Mouse (Mus musculus) lung, adult 2 months (tissue): ENCODE measurements at regions not wholly inside any gene's neighbourhood (a gene's known extent, or its start where the extent isn't known, plus 50 kb on each side); places are given as distances from the start of the nearest gene placed in this dataset.
A peak's percentile ranks its signal among the peaks of the same experiment; 100 is the strongest.

Experiments
- DNase-seq: peaks from one replicate; pipeline ENCODE4 v3.0.0; 2022
- H3K4me1 ChIP-seq: fragments of 200-500 bp; 2 replicates; pipeline ENCODE4 v1.6.1; 2011; ENCODE audit warnings: low read length; ENCODE audit not compliant: control insufficient read depth, insufficient read depth
- H3K4me3 ChIP-seq: fragments of 200-500 bp; replicated peaks from 2 replicates; pipeline ENCODE3; 2011; ENCODE audit warnings: low read depth, mild to moderate bottlenecking, control low read depth, low read length; ENCODE audit errors: extremely low read depth
- CTCF ChIP-seq: fragments of 200-500 bp; IDR thresholded peaks from 2 replicates; pipeline ENCODE4 v1.5.1; 2011; ENCODE audit warnings: mild to moderate bottlenecking, low read length, control low read depth; ENCODE audit not compliant: insufficient read depth
- POLR2A ChIP-seq: fragments of 200-500 bp; IDR thresholded peaks from 2 replicates; pipeline ENCODE4 v1.6.1; 2011; ENCODE audit warnings: low read depth, mild to moderate bottlenecking, control low read depth, low read length, borderline replicate concordance; ENCODE audit errors: extremely low read depth
- WGBS: fragments of 180-500 bp; shearing (Covaris S2); methylation state at CpG from one replicate; pipeline ENCODE4 v1.1.7; 2018; 5-methylcytosine and 5-hydroxymethylcytosine counted together

DNA sequence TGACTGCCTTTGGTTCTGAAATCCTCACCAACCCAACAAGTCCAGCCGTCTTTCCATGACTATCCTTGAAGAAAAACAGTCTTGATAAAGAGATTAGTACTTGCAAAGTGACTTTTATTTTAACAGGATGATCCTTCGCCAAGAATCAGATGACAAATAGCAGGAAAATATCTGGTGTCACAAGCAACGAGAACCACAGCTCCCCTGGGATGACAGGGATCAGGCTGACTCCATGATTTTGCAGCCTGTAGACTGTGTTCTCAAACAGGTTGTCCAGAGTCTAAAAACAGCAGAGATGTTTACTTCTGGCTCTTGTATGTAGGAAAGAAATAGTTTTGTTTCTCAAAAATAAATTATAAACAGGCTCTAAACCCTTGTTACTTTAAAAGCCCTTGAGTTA is 63.3 kb downstream of the Tmem18 start:
- no peaks in the 10 kb centered on the region for H3K4me1 ChIP-seq
- DNase-seq = no peak
- 41% methylated on average over 3 of the region's 3 CpGs for WGBS
- TF ChIP-seq POLR2A (no peak), CTCF (no peak)
- no peak overlapping the region for H3K4me3 ChIP-seq

DNA sequence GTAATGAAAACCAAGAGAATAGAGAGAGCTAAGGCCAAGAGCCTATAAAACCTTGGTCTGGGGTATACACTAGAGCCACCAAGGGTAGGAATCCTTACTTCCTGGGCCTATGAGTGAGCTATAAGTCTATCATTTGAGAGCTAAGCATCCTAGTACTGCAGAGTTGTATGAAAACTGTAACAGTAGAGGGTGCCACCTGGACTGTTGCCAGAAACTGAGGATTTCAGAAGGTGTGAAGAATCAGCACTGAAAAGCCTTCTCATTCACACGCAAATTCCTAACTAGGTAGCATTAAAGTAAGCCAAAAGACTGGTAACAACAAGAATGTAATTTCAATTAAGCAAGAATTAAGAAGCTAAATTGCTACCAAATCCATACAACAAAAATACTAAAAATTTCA is 67.3 kb downstream of the Tmem18 start:
- TF ChIP-seq POLR2A = no peak
- TF ChIP-seq CTCF = no peak
- no peaks in the 10 kb centered on the region for H3K4me1 ChIP-seq
- no peak for DNase-seq
- no peak overlapping the region for H3K4me3 ChIP-seq
- 77% methylated on average over 1 of the region's 1 CpGs for WGBS

DNA sequence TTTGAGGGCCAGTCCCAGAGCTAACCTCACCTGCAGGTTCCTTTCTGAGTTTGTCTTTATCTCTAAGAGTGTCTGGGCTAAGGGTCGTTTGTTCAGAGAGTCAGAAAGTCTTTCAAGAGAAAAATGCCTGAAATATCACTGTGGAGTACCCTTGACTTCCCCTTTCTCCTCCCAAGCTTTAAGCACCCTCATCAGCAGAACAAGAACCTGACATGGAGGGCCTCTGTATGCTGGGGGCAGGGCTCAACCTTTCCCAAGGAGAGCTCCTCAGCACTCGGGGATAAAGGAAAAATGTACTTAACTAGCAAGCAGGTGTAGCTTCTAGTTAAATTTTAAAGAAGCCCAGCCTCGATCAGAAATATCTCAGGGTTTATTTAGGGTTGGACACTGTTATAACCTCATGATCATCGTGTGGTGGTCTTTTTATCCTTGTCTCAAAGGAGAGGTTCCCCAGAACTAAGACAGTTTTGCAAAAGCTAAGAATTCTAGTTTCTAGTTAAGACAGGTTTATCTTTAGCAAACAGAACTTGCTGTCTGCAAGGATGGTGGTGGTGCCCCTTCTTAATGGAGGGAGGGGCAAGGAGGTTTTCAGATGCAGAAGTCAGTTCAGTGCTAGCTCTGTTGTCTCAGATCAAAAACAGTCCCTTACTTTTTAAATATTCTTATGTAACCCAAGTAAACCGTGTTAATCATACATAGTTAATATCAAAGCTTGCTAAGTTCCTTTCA is 70.3 kb downstream of the Tmem18 start:
- H3K4me1 ChIP-seq = no peaks in the 10 kb centered on the region
- peak; percentile 17 for DNase-seq
- H3K4me3 ChIP-seq = no peak overlapping the region
- TF ChIP-seq CTCF (no peak), POLR2A (no peak)
- WGBS = 45% methylated on average over 5 of the region's 5 CpGs

DNA sequence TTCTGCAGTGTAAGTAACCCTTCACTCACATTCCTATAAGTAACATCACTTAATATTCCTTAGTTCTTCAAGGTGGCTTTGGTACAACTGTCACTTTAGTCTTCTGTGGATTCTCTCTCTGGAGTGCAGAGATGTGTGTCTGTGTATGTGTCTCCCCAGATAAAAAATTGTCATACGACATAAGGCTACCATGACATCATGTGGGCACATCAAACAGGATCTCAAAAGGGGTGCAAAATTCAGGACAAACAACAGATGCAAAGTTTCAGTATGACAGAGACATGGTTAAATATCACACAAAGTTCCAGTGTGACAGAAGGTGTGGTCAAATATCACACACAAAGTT is 70.8 kb downstream of the Tmem18 start:
- TF ChIP-seq CTCF (no peak), POLR2A (no peak)
- Histone ChIP-seq H3K4me3 (no peak overlapping the region), H3K4me1 (no peaks in the 10 kb centered on the region)
- no peak for DNase-seq
- WGBS = 76% methylated on average over 1 of the region's 1 CpGs

DNA sequence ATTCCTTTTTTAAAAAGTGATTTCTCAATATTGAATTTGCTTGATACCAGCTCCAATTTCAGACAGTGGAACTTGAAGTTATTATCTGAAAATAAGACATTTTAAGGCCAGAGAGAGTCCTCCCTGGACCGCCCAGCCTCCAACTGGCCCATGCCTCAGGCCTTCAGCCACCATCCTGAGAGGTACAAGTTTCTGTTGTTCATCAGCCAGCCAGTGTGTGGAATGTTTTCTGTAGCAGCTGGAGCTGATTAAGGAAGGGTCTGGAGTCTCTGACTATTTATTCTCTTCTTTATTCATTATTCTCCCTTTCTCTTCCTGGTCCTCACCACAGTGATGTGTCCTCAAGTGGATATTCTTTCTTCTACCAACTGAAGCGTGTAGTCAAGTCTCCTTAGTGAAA is 94.6 kb downstream of the Tmem18 start:
- H3K4me3 ChIP-seq = no peak overlapping the region
- no peaks in the 10 kb centered on the region for H3K4me1 ChIP-seq
- no peak for TF ChIP-seq POLR2A
- no peak for TF ChIP-seq CTCF
- WGBS = 74% methylated on average over 2 of the region's 2 CpGs
- no peak for DNase-seq

DNA sequence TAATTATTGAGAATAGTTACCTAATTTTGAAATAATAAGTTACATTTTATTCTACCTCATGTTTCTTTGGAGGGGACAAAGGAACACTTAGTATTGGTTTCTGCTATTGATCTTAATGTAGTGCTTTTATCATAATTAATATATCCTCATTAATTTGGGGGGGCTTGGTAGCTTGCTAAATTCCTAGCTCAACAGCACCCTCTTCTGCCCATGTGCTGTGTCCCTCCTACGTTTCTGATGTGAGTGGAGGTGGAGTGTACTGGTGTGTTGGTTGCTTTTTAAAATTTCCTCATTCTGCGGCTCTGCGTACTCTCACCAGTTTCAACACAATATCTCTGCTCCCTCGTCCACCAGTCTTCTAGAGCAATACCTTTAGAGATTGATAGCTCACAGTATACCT is 105.8 kb downstream of the Tmem18 start:
- Histone ChIP-seq H3K4me3 (no peak overlapping the region), H3K4me1 (no peaks in the 10 kb centered on the region)
- TF ChIP-seq POLR2A (no peak), CTCF (peak; percentile 31; the same call in 1 of the 2 replicates)
- WGBS = 55% methylated on average over 4 of the region's 4 CpGs
- no peak for DNase-seq

DNA sequence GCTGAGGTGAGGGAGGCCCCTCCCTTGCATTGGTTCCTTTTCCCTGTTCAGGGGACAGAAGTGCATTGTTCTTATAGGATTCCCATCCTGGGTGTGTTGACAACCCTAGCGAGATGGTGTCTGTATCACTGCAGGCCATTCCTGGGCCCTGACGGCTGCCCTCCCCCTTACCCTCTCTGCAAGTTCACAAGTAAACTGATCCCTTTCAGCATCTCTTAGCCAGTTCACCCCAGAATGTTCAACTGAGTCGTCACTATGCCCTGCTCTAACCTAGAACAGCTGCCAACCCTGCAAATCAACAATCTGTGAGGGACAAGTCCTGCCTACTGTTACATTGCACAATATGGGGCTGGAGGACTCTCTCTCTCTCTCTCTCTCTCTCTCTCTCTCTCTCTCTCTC is 109.3 kb downstream of the Tmem18 start:
- no peak overlapping the region for H3K4me3 ChIP-seq
- 57% methylated on average over 3 of the region's 3 CpGs for WGBS
- TF ChIP-seq POLR2A = no peak
- no peak for TF ChIP-seq CTCF
- no peaks in the 10 kb centered on the region for H3K4me1 ChIP-seq
- no peak for DNase-seq

DNA sequence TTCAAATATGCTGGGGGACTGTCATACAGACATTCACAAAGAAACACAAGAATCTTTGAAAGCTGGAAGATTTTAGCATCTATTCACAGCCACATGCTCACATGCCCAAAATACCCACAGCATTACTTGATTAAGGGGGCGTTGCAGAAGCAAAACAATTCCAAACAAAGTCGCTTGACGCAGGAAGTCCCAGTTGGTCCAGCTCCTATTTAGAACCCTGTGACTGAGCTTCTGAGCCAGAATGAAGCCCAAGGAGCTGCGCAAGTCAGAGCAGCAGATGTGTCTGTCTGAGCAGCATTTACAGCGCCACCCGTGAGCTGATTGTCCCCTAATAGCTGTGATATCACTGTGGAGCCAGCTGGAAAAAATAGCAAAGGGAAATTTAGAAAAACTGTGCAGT is 114.0 kb downstream of the Tmem18 start:
- H3K4me3 ChIP-seq = no peak overlapping the region
- DNase-seq = no peak
- TF ChIP-seq POLR2A (no peak), CTCF (no peak)
- H3K4me1 ChIP-seq = no peaks in the 10 kb centered on the region
- 56% methylated on average over 6 of the region's 6 CpGs for WGBS

DNA sequence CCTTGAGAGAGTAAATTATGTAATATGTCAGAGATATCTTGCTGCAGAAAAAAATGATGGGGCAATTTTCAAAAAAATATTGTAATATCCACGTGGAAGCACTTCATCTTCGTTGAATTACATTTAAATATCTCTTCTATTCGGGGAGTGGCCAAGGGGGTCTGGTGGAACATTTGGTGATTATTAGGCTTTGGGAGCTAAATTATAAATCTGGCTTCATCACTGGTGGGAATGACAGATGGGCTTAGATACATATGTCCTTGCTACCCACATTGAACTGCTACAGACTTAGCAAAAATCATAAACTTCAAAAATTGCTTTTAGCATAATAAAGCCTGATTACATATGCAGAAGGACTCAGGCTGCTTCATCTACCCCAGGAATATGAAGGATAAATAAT is 119.5 kb downstream of the Tmem18 start:
- H3K4me1 ChIP-seq = no peaks in the 10 kb centered on the region
- H3K4me3 ChIP-seq = no peak overlapping the region
- TF ChIP-seq CTCF (no peak), POLR2A (no peak)
- DNase-seq = no peak
- 81% methylated on average over 3 of the region's 3 CpGs for WGBS

DNA sequence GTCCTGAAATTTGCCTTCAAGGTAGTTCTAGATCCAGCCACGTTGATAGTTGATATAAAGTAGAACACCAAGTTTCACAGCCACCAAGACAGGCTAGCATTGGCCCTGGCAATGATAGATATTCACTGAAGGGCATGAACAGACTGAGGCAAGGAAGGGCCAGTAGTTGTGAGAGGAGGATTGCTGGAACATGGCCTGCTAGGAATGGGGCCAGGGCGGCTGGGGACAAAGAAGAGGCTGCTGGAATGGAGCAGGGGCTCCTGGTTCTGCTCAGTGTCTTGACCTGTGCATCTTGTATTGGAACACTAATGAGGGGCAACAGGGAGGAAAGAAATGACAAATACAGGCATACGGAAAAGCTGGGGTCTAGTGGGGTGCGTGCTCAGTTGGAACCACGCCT is 123.0 kb downstream of the Tmem18 start:
- no peak for DNase-seq
- TF ChIP-seq CTCF (no peak), POLR2A (no peak)
- WGBS = 74% methylated on average over 5 of the region's 5 CpGs
- Histone ChIP-seq H3K4me3 (no peak overlapping the region), H3K4me1 (no peaks in the 10 kb centered on the region)

DNA sequence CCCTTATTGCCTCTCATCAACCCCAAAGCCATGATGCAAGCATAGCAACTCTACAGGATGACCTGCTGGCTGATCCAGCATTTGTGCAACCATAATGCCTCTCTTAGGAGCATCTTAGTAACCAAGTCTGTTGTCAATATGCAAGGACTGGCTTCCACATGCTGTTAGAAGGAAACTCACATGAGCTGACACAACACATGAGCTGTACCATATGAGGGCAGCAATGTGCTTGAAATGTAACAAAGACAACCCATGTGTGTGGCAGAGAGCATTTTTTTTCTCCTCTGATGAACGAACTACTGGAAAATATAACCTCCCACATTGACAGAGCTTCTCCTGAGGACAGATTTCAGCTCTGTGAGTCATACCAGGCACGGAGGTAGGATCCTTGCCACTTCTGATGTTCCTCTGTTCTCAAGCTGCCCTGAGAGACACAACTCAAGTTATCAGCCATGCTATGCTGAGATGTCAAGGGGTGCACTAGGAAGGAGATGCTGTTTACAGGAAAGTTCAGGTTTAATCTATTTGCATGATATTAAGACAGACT is 124.5 kb downstream of the Tmem18 start:
- H3K4me3 ChIP-seq = no peak overlapping the region
- H3K4me1 ChIP-seq = no peaks in the 10 kb centered on the region
- WGBS = 51% methylated on average over 2 of the region's 2 CpGs
- no peak for TF ChIP-seq CTCF
- no peak for TF ChIP-seq POLR2A
- no peak for DNase-seq
